Mouse (Mus musculus) heart, embryonic 12.5 days (tissue): ENCODE measurements around the gene Cep112. TPM values are rescaled to one million over a fixed set of nuclear protein-coding genes. Genes with fewer than 3 reads are reported as not detected.
"Not testable (repeated sequence)": the region's sequence is repeated elsewhere in the genome, so short reads cannot be mapped to it uniquely, and the experiment has no call there.

ENCODE experiments used
- ATAC-seq: fragments of 200-750 bp; cut with Nextera tagmentation; 2 replicates; pipeline ENCODE4 v1.8.0; 2017; ENCODE audit warnings: moderate TSS enrichment, moderate library complexity; ENCODE audit not compliant: insufficient number of reproducible peaks, low FRiP score
- H3K27ac ChIP-seq: fragments of 300-500 bp; sonication (generic); 2 replicates; pipeline ENCODE4 v1.5.1; 2016; ENCODE audit warnings: mild to moderate bottlenecking, moderate library complexity; ENCODE audit not compliant: poor library complexity, severe bottlenecking
- H3K27me3 ChIP-seq: fragments of 300-500 bp; sonication (generic); replicated peaks from 2 replicates; pipeline ENCODE4 v1.6.1; 2016; ENCODE audit warnings: mild to moderate bottlenecking, moderate library complexity
- H3K36me3 ChIP-seq: fragments of 300-500 bp; sonication (generic); 2 replicates; pipeline ENCODE4 v1.6.1; 2016; ENCODE audit warnings: mild to moderate bottlenecking, moderate library complexity
- H3K4me1 ChIP-seq: fragments of 300-500 bp; sonication (generic); replicated peaks from 2 replicates; pipeline ENCODE4 v1.6.1; 2016; ENCODE audit warnings: mild to moderate bottlenecking
- H3K4me2 ChIP-seq: fragments of 300-500 bp; sonication (generic); 2 replicates; pipeline ENCODE4 v1.6.1; 2016; ENCODE audit warnings: mild to moderate bottlenecking, moderate library complexity
- H3K4me3 ChIP-seq: fragments of 300-500 bp; sonication (generic); 2 replicates; pipeline ENCODE4 v1.5.1; 2016; ENCODE audit warnings: mild to moderate bottlenecking
- H3K9ac ChIP-seq: fragments of 300-500 bp; sonication (generic); 2 replicates; pipeline ENCODE4 v1.6.1; 2016; ENCODE audit warnings: mild to moderate bottlenecking, moderate library complexity
- H3K9me3 ChIP-seq: fragments of 300-500 bp; sonication (generic); replicated peaks from 2 replicates; pipeline ENCODE4 v1.6.1; 2016; ENCODE audit warnings: mild to moderate bottlenecking, moderate library complexity
- WGBS: fragments of 180-500 bp; shearing (Covaris S2); methylation state at CpG from one replicate; pipeline ENCODE4 v1.1.7; 2016; 5-methylcytosine and 5-hydroxymethylcytosine counted together
- polyA plus RNA-seq: library from polyadenylated mRNA; unstranded; fragments of >200 nt; fragmentation: Nextera tagmentation; extraction: Ambion mirVana; gene quantifications from 2 replicates; pipeline ENCODE4 v1.2.1, GENCODE M21; 2016

Gene Cep112
- polyA plus RNA-seq, 1 experiment from 2014 or later = 7.9 TPM

DNA sequence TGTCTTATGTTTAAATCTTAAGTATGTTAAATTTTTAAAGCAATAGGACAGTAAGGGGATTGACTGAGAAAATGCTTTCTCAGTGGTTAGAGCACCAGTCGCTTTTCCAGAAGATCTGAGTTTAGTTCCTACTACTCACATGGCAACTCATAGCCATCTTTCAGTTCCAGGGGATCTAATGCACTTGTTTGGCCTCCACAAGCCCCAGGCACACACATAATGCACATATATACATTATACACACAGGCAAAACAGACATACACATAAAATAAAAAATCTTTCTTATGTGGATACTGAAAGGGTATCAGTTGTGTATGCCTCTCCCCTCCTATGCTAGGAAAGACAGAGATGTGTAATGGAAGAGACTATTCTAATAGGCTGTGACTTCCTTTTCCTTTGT is 426.8 kb downstream of the Cep112 start:
- Histone ChIP-seq H3K4me2 (no peak overlapping the region), H3K9ac (no peak overlapping the region), H3K4me1 (peaks cover 2% of the 10 kb centered on the region; the same call in 1 of the 2 replicates), H3K27me3 (no peaks in the 10 kb centered on the region), H3K4me3 (no peak overlapping the region), H3K9me3 (no peaks in the 10 kb centered on the region), H3K36me3 (0 out of 2 replicates have a peak, but pooled peaks cover 4% of the 10 kb centered on the region), H3K27ac (no peak overlapping the region)
- no peak for ATAC-seq
- 89% methylated on average over 1 of the region's 1 CpGs for WGBS

DNA sequence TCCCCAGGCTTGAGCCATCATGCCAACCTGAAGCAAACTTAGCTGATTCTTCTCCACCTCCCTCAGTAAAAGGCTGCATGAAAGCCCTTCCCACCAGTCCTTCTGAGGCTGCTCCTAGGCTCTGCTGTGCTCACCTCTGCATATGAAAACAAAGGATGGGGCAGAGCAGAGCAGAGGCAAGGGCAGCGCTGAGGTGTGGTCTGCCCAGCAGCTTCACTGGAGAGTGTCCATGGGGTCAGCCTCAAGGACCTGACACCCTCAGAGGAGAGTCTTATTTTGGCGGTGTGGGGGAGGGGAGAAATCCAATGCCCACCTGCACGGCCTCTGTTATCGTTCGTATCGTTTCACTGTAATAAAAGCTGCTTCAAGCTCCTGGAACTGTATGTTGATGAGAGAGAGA is 432.3 kb downstream of the Cep112 start:
- Histone ChIP-seq H3K27ac (no peak overlapping the region), H3K4me2 (no peak overlapping the region)
- WGBS = 59% methylated on average over 6 of the region's 6 CpGs

GRCm38 (mm10) chr11:108857678-108858338 is 432.8 kb downstream of the Cep112 start:
- H3K9me3 ChIP-seq = no peaks in the 10 kb centered on the region
- H3K27ac ChIP-seq = no peak overlapping the region
- H3K4me1 ChIP-seq = no peaks in the 10 kb centered on the region
- no peak for ATAC-seq
- H3K27me3 ChIP-seq = no peaks in the 10 kb centered on the region
- no peaks in the 10 kb centered on the region for H3K36me3 ChIP-seq
- no peak overlapping the region for H3K4me3 ChIP-seq
- no peak overlapping the region for H3K9ac ChIP-seq
- 63% methylated on average over 7 of the region's 7 CpGs for WGBS
- no peak overlapping the region for H3K4me2 ChIP-seq

More for the DNA sequence above, 432.3 kb downstream of the Cep112 start:
- ATAC-seq = no peak
- no peaks in the 10 kb centered on the region for H3K27me3 ChIP-seq
- H3K4me1 ChIP-seq = no peaks in the 10 kb centered on the region
- no peaks in the 10 kb centered on the region for H3K36me3 ChIP-seq
- H3K4me3 ChIP-seq = no peak overlapping the region
- H3K9me3 ChIP-seq = no peaks in the 10 kb centered on the region
- no peak overlapping the region for H3K9ac ChIP-seq

- Histone ChIP-seq H3K27ac (no peak overlapping the region), H3K4me3 (no peak overlapping the region), H3K9me3 (no peaks in the 10 kb centered on the region), H3K27me3 (no peaks in the 10 kb centered on the region), H3K36me3 (no peaks in the 10 kb centered on the region), H3K4me1 (no peaks in the 10 kb centered on the region), H3K9ac (no peak overlapping the region), H3K4me2 (no peak overlapping the region)
- 76% methylated on average over 3 of the region's 3 CpGs for WGBS
- no peak for ATAC-seq
Observed at GRCm38 (mm10) chr11:108858339-108858804, 433.4 kb downstream of the Cep112 start.

GRCm38 (mm10) chr11:108858846-108859245 is 433.9 kb downstream of the Cep112 start:
- H3K4me2 ChIP-seq = no peak overlapping the region
- WGBS = 78% methylated on average over 6 of the region's 6 CpGs
- no peaks in the 10 kb centered on the region for H3K27me3 ChIP-seq
- no peaks in the 10 kb centered on the region for H3K9me3 ChIP-seq
- no peak overlapping the region for H3K27ac ChIP-seq
- H3K36me3 ChIP-seq = no peaks in the 10 kb centered on the region
- no peak for ATAC-seq
- no peak overlapping the region for H3K4me3 ChIP-seq
- no peaks in the 10 kb centered on the region for H3K4me1 ChIP-seq
- H3K9ac ChIP-seq = no peak overlapping the region

DNA sequence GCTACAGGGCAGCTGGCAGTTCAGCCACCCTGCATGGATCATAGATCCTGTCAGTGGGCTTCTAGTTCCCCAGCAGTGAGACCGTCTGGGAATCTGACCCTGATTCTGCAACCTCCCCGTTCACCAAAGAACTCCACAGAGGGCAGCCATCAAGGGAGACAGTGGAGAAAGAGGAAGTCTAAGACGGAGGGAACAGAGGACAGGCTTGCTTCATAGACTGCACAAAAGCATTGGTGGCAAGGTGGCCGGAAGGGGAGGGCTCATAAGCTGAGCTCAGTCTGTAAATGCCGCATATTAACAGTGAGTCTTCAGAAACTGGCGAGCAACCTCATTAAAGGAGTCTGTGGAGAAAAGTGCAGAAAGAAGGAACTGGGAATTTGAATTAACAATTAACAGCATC is 437.4 kb downstream of the Cep112 start:
- Histone ChIP-seq H3K27ac (no peak overlapping the region), H3K9me3 (no peaks in the 10 kb centered on the region), H3K9ac (no peak overlapping the region), H3K4me3 (no peak overlapping the region), H3K4me2 (no peak overlapping the region), H3K36me3 (no peaks in the 10 kb centered on the region), H3K27me3 (no peaks in the 10 kb centered on the region), H3K4me1 (no peaks in the 10 kb centered on the region; the same call in 1 of the 2 replicates)
- WGBS = 77% methylated on average over 6 of the region's 6 CpGs
- ATAC-seq = no peak

DNA sequence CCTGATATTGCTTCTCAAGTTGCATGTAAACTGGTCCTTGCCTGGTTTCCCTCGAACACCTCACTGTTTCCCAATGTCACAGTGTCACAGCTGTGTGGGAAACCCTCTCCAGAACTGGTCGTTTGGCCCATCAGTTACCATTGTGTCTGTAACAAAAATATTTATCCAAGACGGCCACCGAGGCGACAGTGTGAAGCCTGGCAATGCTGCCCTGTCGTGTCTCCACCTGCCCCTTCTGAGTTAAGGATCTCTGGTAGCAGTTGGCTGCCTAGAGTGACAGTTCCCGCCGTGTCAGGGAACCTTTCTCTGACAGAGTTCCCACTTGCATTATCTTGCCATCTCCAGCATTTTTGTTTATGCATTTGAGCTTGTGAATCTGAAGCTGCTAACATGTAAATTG is 440.8 kb downstream of the Cep112 start:
- ATAC-seq = no peak
- WGBS = 18% methylated on average over 8 of the region's 8 CpGs
- no peaks in the 10 kb centered on the region for H3K27me3 ChIP-seq

GRCm38 (mm10) chr11:108867538-108867937 is 442.5 kb downstream of the Cep112 start:
- no peak overlapping the region for H3K9ac ChIP-seq
- WGBS = 84% methylated on average over 6 of the region's 6 CpGs
- 0 out of 2 replicates have a peak, but pooled peaks cover 3% of the 10 kb centered on the region for H3K27me3 ChIP-seq
- H3K4me2 ChIP-seq = no peak overlapping the region
- no peak for ATAC-seq
- H3K27ac ChIP-seq = no peak overlapping the region
- H3K4me3 ChIP-seq = no peak overlapping the region
- no peaks in the 10 kb centered on the region for H3K9me3 ChIP-seq
- no peaks in the 10 kb centered on the region for H3K36me3 ChIP-seq
- H3K4me1 ChIP-seq = no peaks in the 10 kb centered on the region; the same call in 1 of the 2 replicates

More for the DNA sequence above, 440.8 kb downstream of the Cep112 start:
- Histone ChIP-seq H3K27ac (no peak overlapping the region), H3K9ac (no peak overlapping the region), H3K4me1 (no peaks in the 10 kb centered on the region; the same call in 1 of the 2 replicates), H3K4me3 (no peak overlapping the region), H3K36me3 (no peaks in the 10 kb centered on the region), H3K4me2 (no peak overlapping the region), H3K9me3 (no peaks in the 10 kb centered on the region)

DNA sequence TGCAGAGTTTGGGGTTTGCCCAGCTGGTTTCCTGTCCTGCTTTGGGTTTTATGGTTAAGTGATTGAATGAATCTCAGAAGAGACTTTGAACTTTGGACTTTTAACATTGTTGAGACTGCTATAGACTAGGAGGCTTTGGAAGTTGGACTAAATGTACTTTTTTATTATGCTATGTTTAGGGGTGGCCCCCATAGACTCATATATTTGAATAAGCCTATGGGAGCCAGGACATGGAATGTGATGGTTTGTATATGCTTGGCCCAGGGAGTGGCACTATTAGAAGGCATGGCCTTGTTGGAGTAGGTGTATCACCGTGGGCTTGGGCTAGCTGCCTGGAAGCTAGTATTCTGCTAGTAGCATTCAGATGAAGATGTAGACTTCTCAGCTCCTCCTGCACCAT is 446.3 kb downstream of the Cep112 start:
- ATAC-seq, H3K4me2 ChIP-seq: not testable (repeated sequence)
- 89% methylated on average over 1 of the region's 1 CpGs for WGBS

DNA sequence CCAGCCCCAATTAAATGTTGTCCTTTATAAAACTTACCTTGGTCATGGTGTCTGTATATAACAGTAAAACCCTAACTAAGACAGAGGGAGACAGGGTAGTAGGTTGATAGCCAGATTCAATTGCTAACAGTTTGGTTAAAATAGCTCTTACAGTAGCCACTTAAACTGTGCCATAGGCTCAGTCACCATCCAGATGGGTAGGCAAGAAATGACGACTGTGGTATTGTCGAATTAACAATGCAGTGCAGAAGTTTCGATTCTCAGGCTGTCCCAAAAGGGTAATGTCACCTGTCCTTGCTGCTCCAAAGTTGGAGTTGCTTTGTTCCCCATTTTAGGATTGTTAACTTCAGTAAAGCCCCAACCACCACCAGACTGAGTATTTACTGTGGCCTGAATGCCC is 446.8 kb downstream of the Cep112 start:
- no peak overlapping the region for H3K9ac ChIP-seq
- H3K27ac ChIP-seq = no peak overlapping the region
- H3K4me1 ChIP-seq = no peaks in the 10 kb centered on the region
- ATAC-seq = no peak
- no peak overlapping the region for H3K4me2 ChIP-seq
- 0 out of 2 replicates have a peak, but pooled peaks cover 7% of the 10 kb centered on the region for H3K27me3 ChIP-seq
- no peaks in the 10 kb centered on the region for H3K36me3 ChIP-seq
- H3K9me3 ChIP-seq = no peaks in the 10 kb centered on the region
- WGBS = 76% methylated on average over 3 of the region's 3 CpGs
- no peak overlapping the region for H3K4me3 ChIP-seq

More for the DNA sequence above, 446.3 kb downstream of the Cep112 start:
- not testable (repeated sequence) for H3K9me3 ChIP-seq, H3K27me3 ChIP-seq, H3K9ac ChIP-seq, H3K4me1 ChIP-seq, H3K27ac ChIP-seq, H3K4me3 ChIP-seq, H3K36me3 ChIP-seq

DNA sequence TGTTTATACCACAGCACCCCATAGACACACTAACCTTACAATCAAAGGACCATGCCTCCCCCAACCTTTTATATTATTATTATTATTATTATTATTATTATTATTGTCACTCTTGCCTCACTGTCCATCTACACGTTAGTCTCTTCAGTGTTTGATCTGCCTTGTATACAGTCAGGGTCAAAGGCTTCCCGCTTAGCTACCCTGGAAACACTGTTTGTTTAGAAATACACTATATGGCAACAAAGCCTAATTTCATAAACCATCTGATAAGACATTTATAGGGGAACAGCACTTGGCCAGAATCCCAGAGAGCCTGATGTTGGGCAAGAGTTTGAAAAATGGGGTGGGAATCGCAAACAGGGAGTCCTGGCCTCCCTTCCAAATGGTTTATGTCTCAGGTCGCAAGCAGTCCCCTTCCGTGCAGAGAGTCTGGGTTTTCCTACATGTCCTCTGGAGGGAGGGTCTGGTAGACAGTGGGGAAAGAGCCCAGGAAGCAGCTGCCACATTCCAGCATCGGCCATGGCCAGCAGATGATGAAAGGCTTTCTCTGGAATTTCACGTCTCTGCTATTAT is 451.7 kb downstream of the Cep112 start:
- no peaks in the 10 kb centered on the region for H3K9me3 ChIP-seq
- no peak for ATAC-seq
- no peaks in the 10 kb centered on the region for H3K36me3 ChIP-seq
- no peaks in the 10 kb centered on the region for H3K4me1 ChIP-seq
- no peak overlapping the region for H3K9ac ChIP-seq
- H3K4me2 ChIP-seq = no peak overlapping the region
- H3K27me3 ChIP-seq = 0 out of 2 replicates have a peak, but pooled peaks cover 7% of the 10 kb centered on the region
- 71% methylated on average over 7 of the region's 7 CpGs for WGBS
- H3K4me3 ChIP-seq = no peak overlapping the region
- H3K27ac ChIP-seq = no peak overlapping the region
